Mouse (Mus musculus) kidney, postnatal 0 days (tissue): ENCODE data around the gene Bloc1s4. TPM values are rescaled to one million over a fixed set of nuclear protein-coding genes. Genes with fewer than 3 reads are reported as not detected.
"Not testable (repeated sequence)": the region's sequence is repeated elsewhere in the genome, so short reads cannot be mapped to it uniquely, and the experiment has no call there.

Experiments used
- ATAC-seq: fragments of 200-750 bp; cut with Nextera tagmentation; replicated peaks from 2 replicates; pipeline ENCODE4 v1.8.0; 2017; ENCODE audit warnings: low read depth, moderate number of reproducible peaks, moderate TSS enrichment, moderate library complexity; ENCODE audit not compliant: low FRiP score
- DNase-seq: peaks from one replicate; pipeline ENCODE4 v3.0.0-alpha.2; 2016; ENCODE audit warnings: low spot score
- H3K27ac ChIP-seq: fragments of 300-500 bp; sonication (generic); 2 replicates; pipeline ENCODE4 v1.5.1; 2014; ENCODE audit warnings: mild to moderate bottlenecking
- H3K27me3 ChIP-seq: fragments of 300-500 bp; sonication (generic); 2 replicates; pipeline ENCODE4 v1.6.1; 2014; ENCODE audit warnings: low read length, mixed read lengths; ENCODE audit not compliant: insufficient read depth
- H3K36me3 ChIP-seq: fragments of 300-500 bp; sonication (generic); 2 replicates; pipeline ENCODE4 v1.6.1; 2014; ENCODE audit warnings: low read length, mixed read lengths; ENCODE audit not compliant: insufficient read depth
- H3K4me1 ChIP-seq: fragments of 300-500 bp; sonication (generic); replicated peaks from 2 replicates; pipeline ENCODE4 v1.6.1; 2014; ENCODE audit warnings: antibody characterized with exemption, low read length, mixed read lengths; ENCODE audit not compliant: insufficient read depth
- H3K4me2 ChIP-seq: fragments of 300-500 bp; sonication (generic); 2 replicates; pipeline ENCODE4 v1.6.1; 2014; ENCODE audit warnings: mild to moderate bottlenecking, low read length, moderate library complexity, mixed read lengths
- H3K4me3 ChIP-seq: fragments of 300-500 bp; sonication (generic); replicated peaks from 2 replicates; pipeline ENCODE4 v1.5.1; 2014; ENCODE audit warnings: low read depth, low read length
- H3K9ac ChIP-seq: fragments of 300-500 bp; sonication (generic); 2 replicates; pipeline ENCODE4 v1.6.1; 2014; ENCODE audit warnings: low read depth, low read length
- H3K9me3 ChIP-seq: fragments of 300-500 bp; sonication (generic); replicated peaks from 2 replicates; pipeline ENCODE4 v1.6.1; 2016; ENCODE audit warnings: low read length, inconsistent platforms, mixed read lengths
- CTCF ChIP-seq: IDR thresholded peaks from 2 replicates; pipeline ENCODE4 v1.5.1; 2016; ENCODE audit warnings: antibody characterized with exemption, low read depth, mild to moderate bottlenecking, moderate library complexity
- WGBS: fragments of 180-500 bp; shearing (Covaris S2); extraction: QIAGEN DNeasy Blood & Tissue Kit; methylation state at CpG from one replicate; pipeline ENCODE4 v1.1.7; 2014; 5-methylcytosine and 5-hydroxymethylcytosine counted together
- polyA plus RNA-seq: library from polyadenylated mRNA; unstranded; fragments of >200 nt; fragmentation: Nextera tagmentation; extraction: Ambion mirVana; gene quantifications from 2 replicates; pipeline ENCODE4 v1.2.1, GENCODE M21; 2015

Gene Bloc1s4
- polyA plus RNA-seq, result 31.1 and 33.7 TPM in 2 replicates

DNA sequence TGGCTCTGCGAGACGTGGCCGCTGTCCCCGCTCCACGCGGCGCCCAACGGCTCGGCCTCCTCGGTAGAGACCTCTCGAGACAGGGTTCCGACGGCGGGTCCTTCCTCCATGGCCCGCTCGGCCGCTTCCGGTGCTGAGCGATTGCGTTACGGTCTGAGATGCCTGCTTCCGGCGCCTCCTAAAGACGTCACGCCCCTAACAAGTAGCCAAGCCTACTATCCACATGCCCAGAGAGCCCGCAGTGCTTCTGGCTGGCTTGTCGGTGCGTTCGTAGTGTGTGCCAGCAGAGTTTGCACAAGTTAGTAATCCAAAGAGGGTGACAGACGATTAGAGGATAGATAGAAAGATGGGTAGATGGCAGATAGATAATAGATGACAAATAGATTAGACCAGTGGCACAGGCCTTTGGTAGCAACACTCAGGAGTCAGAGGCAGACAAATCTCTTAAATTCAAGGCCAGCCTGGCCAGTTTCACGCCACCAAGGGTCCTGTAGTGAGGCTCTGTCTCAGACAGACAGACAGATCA lies at the start of gene Bloc1s4:
Bloc1s4 (minus strand) TSS at position 115 of the 526 bp plus-strand sequence.
- DNase-seq (peak; percentile 92), ATAC-seq (peak; percentile 92)
- peak within 1 kb of the TSS; percentile 100 for H3K4me3 ChIP-seq
- peak within 1 kb of the TSS; percentile 47; the same call in 1 of the 2 replicates for H3K27ac ChIP-seq
- no peak for TF ChIP-seq CTCF
- peaks cover 10% of the 10 kb centered on the region; the same call in 1 of the 2 replicates for H3K4me1 ChIP-seq
- H3K27me3 ChIP-seq, result no peaks in the 10 kb centered on the region
- no peaks in the 10 kb centered on the region; the same call in 1 of the 2 replicates for H3K36me3 ChIP-seq
- H3K9ac ChIP-seq, result peak within 1 kb of the TSS; percentile 92
- H3K4me2 ChIP-seq, result peak within 1 kb of the TSS; percentile 95
- WGBS, result 5% methylated on average over 31 of the region's 31 CpGs
- no peaks in the 10 kb centered on the region for H3K9me3 ChIP-seq

- DNase-seq (no peak), ATAC-seq (no peak)
- Histone ChIP-seq H3K36me3 (0 out of 2 replicates have a peak, but pooled peaks cover 9% of the 10 kb centered on the region), H3K9ac (no peak overlapping the region), H3K4me2 (peak overlapping the region; percentile 57; the same call in 1 of the 2 replicates), H3K4me1 (no peaks in the 10 kb centered on the region), H3K27me3 (no peaks in the 10 kb centered on the region), H3K4me3 (peak overlapping the region; percentile 68; the same call in 1 of the 2 replicates), H3K27ac (no peak overlapping the region), H3K9me3 (no peaks in the 10 kb centered on the region)
- WGBS, result 55% methylated on average over 8 of the region's 8 CpGs
- no peak for TF ChIP-seq CTCF
These were observed 48.8 kb upstream of the Bloc1s4 start for GRCm38 (mm10) chr5:36797291-36797690.

- peak; percentile 98 for DNase-seq
- WGBS, result 0% methylated on average over 81 of the region's 90 CpGs
- H3K4me1 ChIP-seq, H3K9me3 ChIP-seq, H3K27me3 ChIP-seq, H3K36me3 ChIP-seq: not testable (repeated sequence)
- H3K4me3 ChIP-seq, result peak within 1 kb of the TSS; percentile 68
- peak within 1 kb of the TSS; percentile 73 for H3K9ac ChIP-seq
- peak within 1 kb of the TSS; percentile 97 for H3K27ac ChIP-seq
- ATAC-seq, result peak; percentile 83
- H3K4me2 ChIP-seq, result peak within 1 kb of the TSS; percentile 57
These were observed 48.0 kb upstream of the Bloc1s4 start, which contains the start of gene Mrfap1 for GRCm38 (mm10) chr5:36796296-36797014. Gene Mrfap1, minus strand, starts transcription at chr5:36796772.

- 3% methylated on average over 32 of the region's 37 CpGs for WGBS
- Histone ChIP-seq H3K9ac (peak overlapping the region; percentile 73), H3K27ac (peak overlapping the region; percentile 97), H3K4me2 (peak overlapping the region; percentile 57), H3K4me3 (peak overlapping the region; percentile 68)
- H3K27me3 ChIP-seq, H3K36me3 ChIP-seq, H3K4me1 ChIP-seq, H3K9me3 ChIP-seq: not testable (repeated sequence)
- peak; percentile 66 for ATAC-seq
- TF ChIP-seq CTCF, result peak; percentile 16; the same call in 1 of the 2 replicates
- DNase-seq, result peak; percentile 93
These were observed 47.3 kb upstream of the Bloc1s4 start for GRCm38 (mm10) chr5:36795647-36796295.

GRCm38 (mm10) chr5:36791861-36792260 lies 43.4 kb upstream of the Bloc1s4 start:
- WGBS, result 75% methylated on average over 9 of the region's 9 CpGs
- H3K4me2 ChIP-seq, result no peak overlapping the region
- no peak overlapping the region for H3K27ac ChIP-seq
- H3K27me3 ChIP-seq, result no peaks in the 10 kb centered on the region
- TF ChIP-seq CTCF, result no peak
- no peak for ATAC-seq
- H3K9me3 ChIP-seq, result no peaks in the 10 kb centered on the region
- H3K36me3 ChIP-seq, result 0 out of 2 replicates have a peak, but pooled peaks cover 9% of the 10 kb centered on the region
- no peak overlapping the region for H3K9ac ChIP-seq
- H3K4me3 ChIP-seq, result no peak overlapping the region
- DNase-seq, result no peak
- no peaks in the 10 kb centered on the region for H3K4me1 ChIP-seq

- Histone ChIP-seq H3K27ac (no peak overlapping the region), H3K9me3 (no peaks in the 10 kb centered on the region), H3K9ac (no peak overlapping the region), H3K36me3 (no peaks in the 10 kb centered on the region), H3K27me3 (no peaks in the 10 kb centered on the region), H3K4me1 (no peaks in the 10 kb centered on the region), H3K4me3 (no peak overlapping the region), H3K4me2 (no peak overlapping the region)
- ATAC-seq (no peak), DNase-seq (no peak)
- TF ChIP-seq CTCF, result no peak
- WGBS, result 92% methylated on average over 5 of the region's 5 CpGs
These were observed 37.6 kb upstream of the Bloc1s4 start for GRCm38 (mm10) chr5:36786052-36786451.
